Mouse (Mus musculus): Measurements from ENCODE around the gene Zfp511. TPM values are rescaled to one million over a fixed set of nuclear protein-coding genes. Genes with fewer than 3 reads are reported as not detected.
A peak's percentile ranks its signal among the peaks of the same experiment; 100 is the strongest.

The Zfp511 gene
- polyA plus RNA-seq, 1 experiment from 2014 or later: 42.6 TPM

- Histone ChIP-seq H3K9me3 (ENCODE audit: control insufficient read depth, low read length) (no peaks in the 10 kb centered on the region), H3K4me1 (replicated peaks; ENCODE audit: control insufficient read depth, insufficient read depth, low read length) (no peaks in the 10 kb centered on the region), H3K9ac (ENCODE audit: low read length) (peak overlapping the region; percentile 33), H3K27me3 (ENCODE audit: control insufficient read depth, insufficient read depth, low read length) (peaks cover 22% of the 10 kb centered on the region), H3K36me3 (ENCODE audit: control insufficient read depth, insufficient read depth, low read length) (no peaks in the 10 kb centered on the region), H3K4me3 (ENCODE audit: low read depth, low read length) (no peak overlapping the region), H3K27ac (ENCODE audit: low read depth, low read length) (no peak overlapping the region), H3K4me2 (ENCODE audit: low read depth, low read length, severe bottlenecking) (peak overlapping the region; percentile 36; the same call in 1 of the 2 replicates)
- ATAC-seq (replicated peaks; ENCODE audit: low FRiP score): no peak
- no peak for DNase-seq (ENCODE audit: low spot score)
- WGBS: 32% methylated on average over 38 of the region's 39 CpGs
Measured at GRCm38 (mm10) chr7:140070042-140070711, 34.0 kb downstream of the Zfp511 start.

- peaks cover 18% of the 10 kb centered on the region for H3K27me3 ChIP-seq (ENCODE audit: control insufficient read depth, insufficient read depth, low read length)
- H3K4me2 ChIP-seq (ENCODE audit: low read depth, low read length, severe bottlenecking): no peak overlapping the region
- ATAC-seq (replicated peaks; ENCODE audit: low FRiP score) (no peak), DNase-seq (ENCODE audit: low spot score) (no peak)
- H3K9me3 ChIP-seq (ENCODE audit: control insufficient read depth, low read length): no peaks in the 10 kb centered on the region
- 81% methylated on average over 6 of the region's 6 CpGs for WGBS
- no peak overlapping the region for H3K27ac ChIP-seq (ENCODE audit: low read depth, low read length)
- no peak overlapping the region for H3K4me3 ChIP-seq (ENCODE audit: low read depth, low read length)
- peaks cover 22% of the 10 kb centered on the region for H3K4me1 ChIP-seq (replicated peaks; ENCODE audit: control insufficient read depth, insufficient read depth, low read length)
- no peaks in the 10 kb centered on the region for H3K36me3 ChIP-seq (ENCODE audit: control insufficient read depth, insufficient read depth, low read length)
- H3K9ac ChIP-seq (ENCODE audit: low read length): no peak overlapping the region
Measured at GRCm38 (mm10) chr7:140077698-140078097, 41.5 kb downstream of the Zfp511 start.

- H3K27ac ChIP-seq (ENCODE audit: low read depth, low read length): no peak overlapping the region
- peaks cover 18% of the 10 kb centered on the region for H3K27me3 ChIP-seq (ENCODE audit: control insufficient read depth, insufficient read depth, low read length)
- WGBS: 5% methylated on average over 5 of the region's 5 CpGs
- H3K9me3 ChIP-seq (ENCODE audit: control insufficient read depth, low read length): no peaks in the 10 kb centered on the region
- peak; percentile 87 for DNase-seq (ENCODE audit: low spot score)
- H3K9ac ChIP-seq (ENCODE audit: low read length): no peak overlapping the region
- no peak overlapping the region for H3K4me3 ChIP-seq (ENCODE audit: low read depth, low read length)
- H3K36me3 ChIP-seq (ENCODE audit: control insufficient read depth, insufficient read depth, low read length): no peaks in the 10 kb centered on the region
- no peak overlapping the region for H3K4me2 ChIP-seq (ENCODE audit: low read depth, low read length, severe bottlenecking)
- peaks cover 22% of the 10 kb centered on the region for H3K4me1 ChIP-seq (replicated peaks; ENCODE audit: control insufficient read depth, insufficient read depth, low read length)
- no peak for ATAC-seq (replicated peaks; ENCODE audit: low FRiP score)
Measured at GRCm38 (mm10) chr7:140078711-140079110, 42.5 kb downstream of the Zfp511 start.

GRCm38 (mm10) chr7:140080503-140081156 lies 44.4 kb downstream of the Zfp511 start:
- Histone ChIP-seq H3K4me3 (ENCODE audit: low read depth, low read length) (peak overlapping the region; percentile 32), H3K9me3 (ENCODE audit: control insufficient read depth, low read length) (no peaks in the 10 kb centered on the region), H3K4me2 (ENCODE audit: low read depth, low read length, severe bottlenecking) (peak overlapping the region; percentile 71), H3K9ac (ENCODE audit: low read length) (peak overlapping the region; percentile 50), H3K27me3 (ENCODE audit: control insufficient read depth, insufficient read depth, low read length) (peaks cover 18% of the 10 kb centered on the region), H3K27ac (ENCODE audit: low read depth, low read length) (no peak overlapping the region), H3K36me3 (ENCODE audit: control insufficient read depth, insufficient read depth, low read length) (no peaks in the 10 kb centered on the region), H3K4me1 (replicated peaks; ENCODE audit: control insufficient read depth, insufficient read depth, low read length) (peaks cover 22% of the 10 kb centered on the region)
- ATAC-seq (replicated peaks; ENCODE audit: low FRiP score) (peak; percentile 85), DNase-seq (ENCODE audit: low spot score) (peak; percentile 91)
- WGBS: 5% methylated on average over 24 of the region's 24 CpGs

GRCm38 (mm10) chr7:140081408-140082241 lies 45.4 kb downstream of the Zfp511 start:
- peak overlapping the region; percentile 32 for H3K4me3 ChIP-seq (ENCODE audit: low read depth, low read length)
- H3K27ac ChIP-seq (ENCODE audit: low read depth, low read length): no peak overlapping the region
- DNase-seq (ENCODE audit: low spot score) (no peak), ATAC-seq (replicated peaks; ENCODE audit: low FRiP score) (peak; percentile 11; the same call in 1 of the 2 replicates)
- WGBS: 11% methylated on average over 20 of the region's 20 CpGs
- no peaks in the 10 kb centered on the region for H3K36me3 ChIP-seq (ENCODE audit: control insufficient read depth, insufficient read depth, low read length)
- H3K4me2 ChIP-seq (ENCODE audit: low read depth, low read length, severe bottlenecking): peak overlapping the region; percentile 71; the same call in 1 of the 2 replicates
- H3K27me3 ChIP-seq (ENCODE audit: control insufficient read depth, insufficient read depth, low read length): peaks cover 18% of the 10 kb centered on the region
- H3K4me1 ChIP-seq (replicated peaks; ENCODE audit: control insufficient read depth, insufficient read depth, low read length): peaks cover 22% of the 10 kb centered on the region
- H3K9me3 ChIP-seq (ENCODE audit: control insufficient read depth, low read length): no peaks in the 10 kb centered on the region
- peak overlapping the region; percentile 2 for H3K9ac ChIP-seq (ENCODE audit: low read length)

- Histone ChIP-seq H3K36me3 (ENCODE audit: control insufficient read depth, insufficient read depth, low read length) (no peaks in the 10 kb centered on the region), H3K4me1 (replicated peaks; ENCODE audit: control insufficient read depth, insufficient read depth, low read length) (peaks cover 22% of the 10 kb centered on the region), H3K27ac (ENCODE audit: low read depth, low read length) (no peak within 1 kb of the TSS), H3K27me3 (ENCODE audit: control insufficient read depth, insufficient read depth, low read length) (peaks cover 18% of the 10 kb centered on the region), H3K4me3 (ENCODE audit: low read depth, low read length) (peak within 1 kb of the TSS; percentile 32), H3K9ac (ENCODE audit: low read length) (peak within 1 kb of the TSS; percentile 20; the same call in 1 of the 2 replicates), H3K4me2 (ENCODE audit: low read depth, low read length, severe bottlenecking) (peak within 1 kb of the TSS; percentile 71), H3K9me3 (ENCODE audit: control insufficient read depth, low read length) (no peaks in the 10 kb centered on the region)
- ATAC-seq (replicated peaks; ENCODE audit: low FRiP score) (peak; percentile 67), DNase-seq (ENCODE audit: low spot score) (peak; percentile 90)
- 4% methylated on average over 18 of the region's 18 CpGs for WGBS
Measured at GRCm38 (mm10) chr7:140082242-140082678, 46.1 kb downstream of the Zfp511 start, which contains the start of gene Caly. Caly (minus strand) TSS chr7:140082548.

Small RNA genes lying within 50 kb of the gene (microRNA-seq; reads per million reads assigned to microRNA genes)
- not detected for gene Mir7062 (ENCODE audit: insufficient number of aligned reads)

Other genes starting within 250 kb of the Zfp511 start
- gene Adgra1, start 202.2 kb upstream of the Zfp511 start, polyA plus RNA-seq (2014; fragmentation: Nextera tagmentation; extraction: Ambion mirVana): 4.4 and 8.0 TPM in 2 replicates
- gene Kndc1, start 141.7 kb upstream of the Zfp511 start, polyA plus RNA-seq (2014; fragmentation: Nextera tagmentation; extraction: Ambion mirVana): 0.44 and 0.59 TPM in 2 replicates
- not detected in 2 replicates for gene Utf1, start 92.6 kb upstream of the Zfp511 start, polyA plus RNA-seq (2014; fragmentation: Nextera tagmentation; extraction: Ambion mirVana)
- 0.35 and 0.77 TPM in 2 replicates for gene 6430531B16Rik, start 57.6 kb upstream of the Zfp511 start, polyA plus RNA-seq (2014; fragmentation: Nextera tagmentation; extraction: Ambion mirVana)
- 3.0 and 3.6 TPM in 2 replicates for gene Adam8, start 43.8 kb upstream of the Zfp511 start, polyA plus RNA-seq (2014; fragmentation: Nextera tagmentation; extraction: Ambion mirVana)
- 75.6 and 78.0 TPM in 2 replicates for gene Tubgcp2, start 278 bp downstream of the Zfp511 start, polyA plus RNA-seq (2014; fragmentation: Nextera tagmentation; extraction: Ambion mirVana)
- gene Msx3, start 12.7 kb downstream of the Zfp511 start, polyA plus RNA-seq (2014; fragmentation: Nextera tagmentation; extraction: Ambion mirVana): 2.4 and 2.6 TPM in 2 replicates
- 7.2 and 7.9 TPM in 2 replicates for gene Caly, start 46.2 kb downstream of the Zfp511 start, polyA plus RNA-seq (2014; fragmentation: Nextera tagmentation; extraction: Ambion mirVana)
- gene Prap1, start 57.0 kb downstream of the Zfp511 start, polyA plus RNA-seq (2014; fragmentation: Nextera tagmentation; extraction: Ambion mirVana): not detected in 2 replicates
- 13.5 and 15.8 TPM in 2 replicates for gene Fuom, start 66.0 kb downstream of the Zfp511 start, polyA plus RNA-seq (2014; fragmentation: Nextera tagmentation; extraction: Ambion mirVana)
- gene Paox, start 79.4 kb downstream of the Zfp511 start, polyA plus RNA-seq (2014; fragmentation: Nextera tagmentation; extraction: Ambion mirVana): 12.4 and 13.0 TPM in 2 replicates
- 143 and 147 TPM in 2 replicates for gene Echs1, start 80.1 kb downstream of the Zfp511 start, polyA plus RNA-seq (2014; fragmentation: Nextera tagmentation; extraction: Ambion mirVana)
- gene Mtg1, start 101.2 kb downstream of the Zfp511 start, polyA plus RNA-seq (2014; fragmentation: Nextera tagmentation; extraction: Ambion mirVana): 27.8 and 34.1 TPM in 2 replicates
- gene Sprn, start 118.5 kb downstream of the Zfp511 start, polyA plus RNA-seq (2014; fragmentation: Nextera tagmentation; extraction: Ambion mirVana): 0.68 and 0.71 TPM in 2 replicates
- gene Olfr522, start 128.4 kb downstream of the Zfp511 start, polyA plus RNA-seq (2014; fragmentation: Nextera tagmentation; extraction: Ambion mirVana): not detected in 2 replicates
- gene Olfr523, start 136.8 kb downstream of the Zfp511 start, polyA plus RNA-seq (2014; fragmentation: Nextera tagmentation; extraction: Ambion mirVana): not detected in 2 replicates
- not detected in 2 replicates for gene Olfr524, start 169.6 kb downstream of the Zfp511 start, polyA plus RNA-seq (2014; fragmentation: Nextera tagmentation; extraction: Ambion mirVana)
- gene Cd163l1, start 181.9 kb downstream of the Zfp511 start, polyA plus RNA-seq (2014; fragmentation: Nextera tagmentation; extraction: Ambion mirVana): 0.05 TPM in 1 of 2 replicates, not detected in the other
- not detected in 2 replicates for gene 5830411N06Rik, start 210.9 kb downstream of the Zfp511 start, polyA plus RNA-seq (2014; fragmentation: Nextera tagmentation; extraction: Ambion mirVana)

All from forebrain, embryonic 11.5 days (tissue).